Mouse (Mus musculus): Measurements from ENCODE around the gene Ttyh3.
A peak's percentile ranks its signal among the peaks of the same experiment; 100 is the strongest.

Ttyh3 gene

GRCm38 (mm10) chr5:140607836-140608633, 40.8 kb downstream of the Ttyh3 start:
- peak; percentile 95 for DNase-seq

GRCm38 (mm10) chr5:140607001-140607835, 41.6 kb downstream of the Ttyh3 start, which contains the start of gene Lfng:
Gene Lfng, plus strand, starts transcription at chr5:140607320.
- peak; percentile 100 for DNase-seq

GRCm38 (mm10) chr5:140606386-140606785, 42.4 kb downstream of the Ttyh3 start:
- DNase-seq = peak; percentile 95

- DNase-seq = peak; percentile 91
Measured at GRCm38 (mm10) chr5:140605228-140605627, 43.6 kb downstream of the Ttyh3 start.

- peak; percentile 87 for DNase-seq
Measured at GRCm38 (mm10) chr5:140604386-140604785, 44.4 kb downstream of the Ttyh3 start.

- DNase-seq = peak; percentile 78
Measured at GRCm38 (mm10) chr5:140602540-140602939, 46.3 kb downstream of the Ttyh3 start.

GRCm38 (mm10) chr5:140601712-140602111, 47.1 kb downstream of the Ttyh3 start:
- DNase-seq = peak; percentile 82

- peak; percentile 89 for DNase-seq
Measured at GRCm38 (mm10) chr5:140599939-140600338, 48.9 kb downstream of the Ttyh3 start.

- peak; percentile 83 for DNase-seq
Measured at GRCm38 (mm10) chr5:140597787-140598186, 51.0 kb downstream of the Ttyh3 start.

GRCm38 (mm10) chr5:140596927-140597588, 51.8 kb downstream of the Ttyh3 start:
- peak; percentile 98 for DNase-seq

- no peak for DNase-seq
Measured at GRCm38 (mm10) chr5:140596426-140596825, 52.4 kb downstream of the Ttyh3 start.

- DNase-seq = no peak
Measured at GRCm38 (mm10) chr5:140594846-140595245, 54.0 kb downstream of the Ttyh3 start.

GRCm38 (mm10) chr5:140589082-140589774, 59.6 kb downstream of the Ttyh3 start:
- DNase-seq = peak; percentile 80

GRCm38 (mm10) chr5:140583732-140584368, 65.0 kb downstream of the Ttyh3 start:
- no peak for DNase-seq

- no peak for DNase-seq
Measured at GRCm38 (mm10) chr5:140582995-140583731, 65.7 kb downstream of the Ttyh3 start.

- DNase-seq = peak; percentile 95
Measured at GRCm38 (mm10) chr5:140581569-140581968, 67.3 kb downstream of the Ttyh3 start.

GRCm38 (mm10) chr5:140579771-140580170, 69.1 kb downstream of the Ttyh3 start:
- no peak for DNase-seq

- DNase-seq = no peak
Measured at GRCm38 (mm10) chr5:140579221-140579620, 69.6 kb downstream of the Ttyh3 start.

- peak; percentile 99 for DNase-seq
Measured at GRCm38 (mm10) chr5:140575381-140575866, 73.4 kb downstream of the Ttyh3 start.

GRCm38 (mm10) chr5:140572611-140573010, 76.2 kb downstream of the Ttyh3 start:
- peak; percentile 99 for DNase-seq

GRCm38 (mm10) chr5:140571673-140572072, 77.2 kb downstream of the Ttyh3 start:
- DNase-seq = peak; percentile 99
